Mouse (Mus musculus): Measurements from ENCODE around the gene Vtn. TPM values are rescaled to one million over a fixed set of nuclear protein-coding genes. Genes with fewer than 3 reads are reported as not detected.

Vtn gene
- not detected in 2 replicates for total RNA-seq (2017)

GRCm38 (mm10) chr11:78499004-78499403, at the start of gene Vtn:
Gene Vtn (plus strand): TSS chr11:78499091.
- ATAC-seq (replicated peaks; ENCODE audit: low read depth, poor library complexity, severe bottlenecking), result no peak

DNA sequence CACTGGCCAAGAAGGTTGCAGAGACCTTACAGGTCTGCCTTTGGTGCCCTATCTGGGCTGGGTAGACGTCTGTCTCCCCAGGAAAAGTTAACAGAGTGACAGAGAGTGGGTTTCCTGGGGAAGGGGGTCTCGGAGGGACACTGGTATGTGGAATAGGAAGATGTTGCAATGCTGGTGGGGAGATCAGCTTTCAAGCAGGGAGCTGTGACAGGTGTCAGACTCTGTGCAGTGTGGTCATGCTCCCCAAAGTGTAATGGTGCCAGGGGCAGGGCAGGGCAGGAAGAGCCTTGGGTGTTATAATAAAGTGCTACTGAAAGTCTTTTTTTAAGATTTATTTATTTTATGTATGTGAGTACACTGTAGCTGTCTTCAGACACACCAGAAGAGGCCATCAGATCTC, 48.6 kb upstream of the Vtn start:
- ATAC-seq (replicated peaks; ENCODE audit: low read depth, poor library complexity, severe bottlenecking), result no peak

DNA sequence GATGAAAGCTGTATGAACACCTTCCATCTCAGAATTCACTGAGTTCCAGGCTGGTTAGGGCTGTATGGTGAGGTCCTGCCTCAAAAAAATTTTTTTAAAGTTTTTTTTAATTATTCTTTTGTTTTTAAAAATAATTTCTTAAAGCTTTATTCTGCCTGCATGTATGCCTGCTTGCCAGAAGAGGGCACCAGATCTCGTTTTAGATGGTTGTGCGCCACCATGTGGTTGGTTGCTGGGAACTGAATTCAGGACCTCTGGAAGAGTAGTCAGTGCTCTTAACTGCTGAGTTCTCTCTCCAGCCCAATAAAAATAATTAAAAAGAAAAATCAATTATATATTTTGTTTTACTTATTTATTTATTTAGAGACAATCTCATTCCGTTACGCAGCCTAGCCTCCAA, 45.2 kb upstream of the Vtn start:
- ATAC-seq (replicated peaks; ENCODE audit: low read depth, poor library complexity, severe bottlenecking), result no peak

DNA sequence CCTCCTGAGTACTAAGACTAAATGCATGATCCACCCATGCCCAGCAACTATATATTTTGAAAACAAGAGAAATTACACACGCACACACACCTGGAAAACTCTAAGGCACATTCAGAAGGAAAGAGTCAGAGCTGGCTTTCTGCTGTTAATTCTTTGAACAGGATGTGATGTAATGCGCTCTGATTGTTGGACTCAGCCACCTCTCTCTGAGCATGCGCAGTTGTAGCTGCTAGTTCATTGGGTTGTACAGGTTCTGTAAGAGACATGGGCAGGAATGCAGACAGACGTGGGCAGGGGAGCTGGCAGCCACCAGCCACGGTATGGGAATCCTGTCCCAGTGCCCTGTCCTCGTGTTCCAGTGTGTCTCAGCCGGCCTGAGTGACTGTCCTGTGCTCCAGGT, 44.6 kb upstream of the Vtn start:
- ATAC-seq (replicated peaks; ENCODE audit: low read depth, poor library complexity, severe bottlenecking), result no peak

DNA sequence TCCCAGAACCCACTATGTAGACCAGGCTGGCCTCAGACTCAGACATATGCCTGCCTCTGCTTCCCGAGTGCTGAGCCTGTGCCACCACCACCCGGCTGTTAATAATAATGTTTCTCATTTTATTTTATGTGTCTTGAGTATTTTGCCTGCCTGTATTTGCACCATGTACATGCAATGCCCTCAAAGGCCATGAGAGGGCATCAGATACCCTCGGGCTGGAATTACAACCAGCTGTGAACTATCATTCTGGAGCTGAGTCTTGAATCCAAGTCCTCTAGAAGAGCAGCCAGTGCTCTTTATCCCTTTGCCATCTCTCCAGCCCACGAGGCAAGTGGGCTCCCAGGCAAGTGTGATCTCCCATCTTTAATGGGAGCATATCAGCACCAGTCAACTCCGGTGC, 43.6 kb upstream of the Vtn start:
- peak; percentile 82 for ATAC-seq (replicated peaks; ENCODE audit: low read depth, poor library complexity, severe bottlenecking)

DNA sequence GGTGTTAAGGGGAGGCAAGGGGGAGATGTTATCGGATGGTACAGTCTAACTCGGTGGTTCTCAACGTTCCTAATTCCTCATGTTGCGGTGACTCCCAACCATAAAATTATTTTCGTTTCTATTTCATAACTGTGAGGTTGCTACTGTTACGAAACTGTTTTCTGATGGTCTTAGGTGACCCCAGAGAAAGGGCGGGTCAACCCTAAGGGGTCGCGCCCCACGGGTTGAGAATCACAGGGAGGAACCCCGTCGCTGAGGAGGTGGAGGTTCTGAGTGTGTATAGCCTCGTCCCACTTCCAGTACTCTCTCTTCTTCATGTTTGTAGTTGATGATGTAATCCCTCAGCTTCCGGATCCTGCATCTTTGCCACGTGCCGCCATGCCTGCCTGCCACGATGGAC, 40.2 kb upstream of the Vtn start:
- ATAC-seq (replicated peaks; ENCODE audit: low read depth, poor library complexity, severe bottlenecking), result 0 out of 2 replicates have a peak, but pooled peaks have one; percentile 57

- ATAC-seq (replicated peaks; ENCODE audit: low read depth, poor library complexity, severe bottlenecking), result no peak
Observed at GRCm38 (mm10) chr11:78461894-78462293, 37.0 kb upstream of the Vtn start.

DNA sequence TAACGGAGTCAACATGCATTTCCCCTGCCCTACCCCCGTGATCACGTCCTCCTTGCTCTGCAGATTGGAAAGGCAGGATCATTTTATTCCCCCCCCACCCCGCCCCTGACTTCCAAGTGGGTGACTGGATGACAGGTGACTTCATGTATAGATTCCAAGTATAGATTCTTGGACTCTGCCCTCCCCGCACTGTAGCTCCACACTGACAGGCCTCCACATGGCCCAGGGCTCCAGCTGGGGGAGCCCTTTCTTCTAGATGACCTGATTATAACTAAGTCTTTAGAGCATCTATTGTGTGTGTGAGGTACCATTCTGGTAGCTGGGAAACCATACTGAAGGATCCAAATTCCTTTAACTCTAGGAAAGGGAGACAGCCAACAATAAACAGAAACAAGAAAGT, 36.2 kb upstream of the Vtn start:
- ATAC-seq (replicated peaks; ENCODE audit: low read depth, poor library complexity, severe bottlenecking), result no peak

DNA sequence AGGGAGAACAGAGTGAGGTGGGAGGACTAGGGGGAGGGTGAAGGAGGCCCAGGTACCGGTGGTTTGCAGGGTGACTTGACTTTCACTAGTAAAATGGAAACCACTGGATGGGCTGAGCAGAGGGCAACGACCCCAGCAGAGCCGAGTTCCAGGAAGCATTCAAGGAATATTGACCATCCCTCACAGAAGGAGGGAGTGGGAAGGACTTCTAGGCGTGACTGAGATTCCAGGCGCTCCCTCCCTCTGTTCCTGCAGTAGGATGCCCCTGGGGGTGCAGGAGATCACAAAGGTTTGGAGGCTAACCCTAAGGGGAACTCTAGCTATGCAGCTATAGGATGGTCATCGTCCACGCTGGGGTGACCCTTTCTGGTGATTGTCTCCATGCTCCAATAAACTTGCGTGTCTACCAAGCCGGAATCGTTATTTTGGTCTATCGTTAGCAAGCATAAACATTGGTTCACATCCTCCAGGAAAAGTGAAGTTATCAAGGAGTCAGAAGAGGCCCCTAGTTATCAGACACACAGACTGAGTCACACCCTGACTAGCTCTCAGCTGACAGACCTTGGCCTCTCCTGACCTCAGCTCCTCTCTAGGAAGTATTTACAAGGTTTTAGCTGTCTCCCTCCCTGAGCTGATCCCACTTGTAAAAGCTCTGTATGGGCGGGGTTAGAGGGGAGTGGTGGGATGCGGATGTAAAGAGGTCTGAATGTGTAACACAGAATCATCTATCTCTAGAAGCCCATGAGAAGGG, 35.4 kb upstream of the Vtn start:
- no peak for ATAC-seq (replicated peaks; ENCODE audit: low read depth, poor library complexity, severe bottlenecking)

GRCm38 (mm10) chr11:78465116-78465515, 33.8 kb upstream of the Vtn start:
- no peak for ATAC-seq (replicated peaks; ENCODE audit: low read depth, poor library complexity, severe bottlenecking)

GRCm38 (mm10) chr11:78465568-78466180, 33.2 kb upstream of the Vtn start, which contains the start of gene Slc46a1:
Gene Slc46a1 (plus strand): TSS chr11:78465697.
- ATAC-seq (replicated peaks; ENCODE audit: low read depth, poor library complexity, severe bottlenecking), result peak; percentile 94

- no peak for ATAC-seq (replicated peaks; ENCODE audit: low read depth, poor library complexity, severe bottlenecking)
Observed at GRCm38 (mm10) chr11:78466242-78466912, 32.5 kb upstream of the Vtn start.

GRCm38 (mm10) chr11:78467515-78467914, 31.4 kb upstream of the Vtn start:
- no peak for ATAC-seq (replicated peaks; ENCODE audit: low read depth, poor library complexity, severe bottlenecking)

GRCm38 (mm10) chr11:78467932-78468331, 31.0 kb upstream of the Vtn start:
- no peak for ATAC-seq (replicated peaks; ENCODE audit: low read depth, poor library complexity, severe bottlenecking)

DNA sequence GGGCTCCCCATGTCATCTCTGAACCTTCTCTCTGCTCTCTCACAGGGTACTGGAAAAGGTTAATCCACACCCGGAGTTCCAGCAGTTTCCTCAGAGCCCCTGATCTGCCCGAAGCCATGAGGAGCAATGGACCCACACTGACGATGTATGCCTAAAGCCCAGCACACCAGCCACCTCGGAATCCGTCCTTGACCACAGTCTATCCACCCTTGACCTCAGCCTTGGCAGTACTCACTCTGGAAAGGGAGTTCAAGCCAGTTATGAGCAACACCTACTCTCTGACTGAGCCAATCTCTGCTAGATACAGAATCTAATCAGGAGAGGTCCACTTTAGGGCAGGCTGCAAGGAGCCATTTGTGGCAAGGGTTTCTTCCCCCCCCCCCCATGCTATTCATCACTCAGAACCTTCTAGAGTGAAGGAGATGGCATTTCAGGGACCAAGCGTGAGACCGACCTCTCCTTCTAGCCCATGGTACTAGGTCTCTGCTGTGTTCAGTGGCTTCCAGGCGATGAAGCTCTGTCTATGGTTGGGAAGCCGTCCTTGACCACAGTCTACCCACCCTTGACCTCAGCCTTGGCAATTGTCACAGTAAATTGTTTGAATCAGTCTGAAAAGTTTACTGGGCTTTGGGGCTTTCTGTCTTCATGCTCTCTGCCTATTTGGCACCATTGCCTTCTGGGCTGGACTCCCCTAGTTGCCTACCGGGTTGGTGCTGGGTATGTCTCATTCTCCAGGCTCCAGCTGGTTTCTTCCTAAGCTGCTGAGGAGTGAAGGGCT, 27.4 kb upstream of the Vtn start:
- no peak for ATAC-seq (replicated peaks; ENCODE audit: low read depth, poor library complexity, severe bottlenecking)

GRCm38 (mm10) chr11:78475289-78475688, 23.6 kb upstream of the Vtn start:
- peak; percentile 69 for ATAC-seq (replicated peaks; ENCODE audit: low read depth, poor library complexity, severe bottlenecking)

GRCm38 (mm10) chr11:78483639-78484038, 15.3 kb upstream of the Vtn start:
- no peak for ATAC-seq (replicated peaks; ENCODE audit: low read depth, poor library complexity, severe bottlenecking)

DNA sequence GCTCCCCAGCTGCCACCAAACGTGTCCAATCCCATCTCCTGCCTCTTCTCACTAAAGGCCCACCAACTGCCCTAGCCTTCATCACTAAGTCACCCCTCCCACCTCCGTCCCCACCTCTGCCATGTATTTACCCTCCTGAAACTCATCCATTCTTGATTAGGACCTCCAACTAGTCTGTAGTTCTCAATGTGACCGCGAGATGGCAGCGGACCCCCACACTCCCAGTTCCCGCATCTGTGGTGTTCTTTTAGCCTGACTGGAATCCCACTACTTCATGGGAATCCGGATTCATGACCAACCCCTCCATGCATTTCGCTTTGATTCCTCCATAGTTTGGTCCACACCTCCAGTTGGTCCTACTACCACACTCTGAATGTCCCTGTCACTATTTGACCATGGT, 10.7 kb upstream of the Vtn start:
- peak; percentile 86 for ATAC-seq (replicated peaks; ENCODE audit: low read depth, poor library complexity, severe bottlenecking)

DNA sequence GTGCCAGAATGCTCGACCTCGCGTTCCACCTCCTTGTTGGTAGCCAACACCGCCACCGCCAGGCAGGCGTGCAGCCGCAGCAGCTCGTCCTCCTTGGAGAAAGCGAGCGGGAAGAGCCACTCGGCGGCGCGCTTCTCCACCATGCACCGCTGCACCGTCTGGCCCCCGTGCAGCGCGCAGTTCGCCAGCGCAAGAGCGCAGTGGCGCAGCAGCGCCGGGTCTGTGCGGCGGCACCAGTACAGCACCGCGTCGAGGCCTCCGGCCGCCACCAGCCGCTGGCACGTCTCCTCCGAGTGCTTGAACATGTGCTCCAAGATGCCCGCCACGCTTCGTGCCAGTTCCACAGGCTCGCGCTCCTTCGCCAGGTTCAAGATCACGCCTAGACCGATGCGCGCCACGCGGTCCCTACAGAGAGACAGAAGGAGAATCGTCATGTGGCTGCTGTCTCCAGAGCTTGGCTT, 8.1 kb upstream of the Vtn start:
- peak; percentile 46 for ATAC-seq (replicated peaks; ENCODE audit: low read depth, poor library complexity, severe bottlenecking)

DNA sequence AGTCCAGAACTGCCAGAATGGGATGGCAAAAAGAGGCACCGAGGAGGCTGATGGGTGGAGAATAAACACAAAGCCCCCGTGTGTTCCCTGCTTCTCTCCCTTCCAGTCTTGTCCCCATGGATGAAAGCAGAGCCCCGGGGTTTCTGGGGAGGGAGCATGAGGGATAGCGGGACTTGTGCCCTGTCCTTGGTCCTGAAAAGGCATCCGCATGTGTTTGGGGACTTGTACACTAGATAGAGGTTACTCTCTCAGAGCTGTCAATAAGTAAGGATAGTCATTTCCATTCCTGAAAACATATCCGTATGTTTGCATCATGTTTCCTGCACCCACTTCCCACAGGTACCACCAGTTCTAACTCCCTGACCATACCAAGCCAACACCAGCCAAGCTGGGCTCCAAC, 3.0 kb upstream of the Vtn start:
- peak; percentile 24; the same call in 1 of the 2 replicates for ATAC-seq (replicated peaks; ENCODE audit: low read depth, poor library complexity, severe bottlenecking)
